In the genomic region with DNA sequence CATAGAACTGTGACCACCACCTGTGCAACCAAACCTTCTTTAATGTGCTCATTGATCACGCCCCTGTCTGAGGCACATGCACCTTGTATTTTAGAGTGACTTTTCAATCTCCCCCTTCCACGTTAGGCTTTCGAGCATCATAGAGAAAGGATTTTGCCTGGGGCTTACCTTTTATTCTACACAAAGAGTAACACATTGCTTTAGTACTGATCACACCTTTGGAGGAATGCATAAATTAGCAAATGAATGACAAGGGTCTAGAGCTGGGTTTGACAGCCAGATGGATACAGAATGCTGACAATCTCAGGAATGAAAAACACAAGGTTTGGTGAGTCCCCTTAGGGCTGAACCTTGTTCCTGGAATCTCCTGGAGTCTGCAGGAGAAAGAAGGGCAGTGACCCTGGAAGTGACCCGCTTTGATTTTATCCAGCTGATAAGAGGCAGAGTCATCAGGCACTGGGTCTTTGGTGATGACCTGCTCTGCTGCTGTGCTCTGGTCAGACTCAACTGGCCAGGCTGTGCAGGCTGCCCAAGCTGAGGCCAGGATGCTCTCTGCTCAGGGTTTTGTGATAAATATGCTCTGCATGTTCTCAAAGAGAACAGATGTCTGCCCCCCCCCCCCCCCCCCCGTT, we compare ENCODE assay signal across 30 mouse cellular contexts. TPM values are rescaled to one million over a fixed set of nuclear protein-coding genes. Genes with fewer than 3 reads are reported as not detected.
A peak's percentile ranks its signal among the peaks of the same experiment; 100 is the strongest.
DNase-seq lines count a peak whose midpoint lies in the region; ATAC-seq and TF ChIP-seq lines count a peak whose summit lies in the region.
"Had no signal": no experiment of that assay in that cellular context is flagged by ENCODE, and none has a peak within 500 bp of the region (broad histone marks: within the 10 kb centered on the region; RNA-seq: fewer than 3 reads in every experiment).

No protein-coding gene starts in this region.

- TF ChIP-seq CTCF in ES-Bruce4 (IDR thresholded peaks at IDR 0.05; ENCODE audit: low read depth, low read length): no peak
- TF ChIP-seq CTCF in brain, embryonic 14.5 days (IDR thresholded peaks at IDR 0.05; ENCODE audit: borderline replicate concordance, extremely low read depth, insufficient read depth, insufficient read length): no peak

- intact Hi-C loops in left cerebral cortex, postnatal 4 days (cut with DNase I): no loop called here

- H3K9ac ChIP-seq in ES-Bruce4 (ENCODE audit: low read depth, poor library complexity, severe bottlenecking): no peak overlapping the region
- H3K9ac ChIP-seq in forebrain, embryonic 12.5 days: no peak overlapping the region
- H3K9ac ChIP-seq: forebrain, embryonic 15.5 days; heart, embryonic 13.5 days; hindbrain, embryonic 14.5 days had no signal

- no peak overlapping the region for H3K4me3 ChIP-seq in ES-Bruce4 (ENCODE audit: low read depth, low read length)
- no peak overlapping the region for H3K4me3 ChIP-seq in forebrain, embryonic 12.5 days (replicated peaks)
- H3K4me3 ChIP-seq: forebrain, embryonic 15.5 days; heart, embryonic 10.5 days; heart, embryonic 13.5 days had no signal

- no peak overlapping the region for H3K4me2 ChIP-seq in forebrain, embryonic 12.5 days
- H3K4me2 ChIP-seq: forebrain, embryonic 15.5 days; heart, embryonic 13.5 days; hindbrain, embryonic 14.5 days had no signal

- no peak for TF ChIP-seq POLR2A in ES-Bruce4 (IDR thresholded peaks at IDR 0.05; ENCODE audit: insufficient read depth, low read length)
- TF ChIP-seq POLR2A in brain, embryonic 14.5 days (IDR thresholded peaks at IDR 0.05; ENCODE audit: borderline replicate concordance, extremely low read depth, insufficient read depth, insufficient read length, poor library complexity, severe bottlenecking): no peak

- DNase-seq in ES-CJ7 (ENCODE audit: low read depth, low spot score) (peak; percentile 73), R1 (ENCODE audit: low read depth, low spot score) (peak; percentile 90)
- peak; percentile 15 for DNase-seq in brain, embryonic 14.5 days (ENCODE audit: low read depth)
- DNase-seq in thymus, postnatal 14 days: no peak
- no peak for DNase-seq in heart, adult 8-10 months (ENCODE audit: low spot score)
- no peak for DNase-seq in left cerebral cortex, postnatal 4 days
- DNase-seq: adrenal gland, adult 8-10 months; adrenal gland, postnatal 25 days; cerebellum, adult 2 months; cerebellum, adult 9-11 months; cerebellum, postnatal 25 days; gastrocnemius, postnatal 25 days; heart, adult 18-20 months; heart, postnatal 14 days; heart, postnatal 4 days; kidney, adult 11 months; kidney, adult 8-10 months had no signal

- H3K9me3 ChIP-seq in ES-Bruce4 (replicated peaks; ENCODE audit: control insufficient read depth, insufficient read depth, low read length, poor library complexity, severe bottlenecking): no peaks in the 10 kb centered on the region
- no peaks in the 10 kb centered on the region for H3K9me3 ChIP-seq in forebrain, embryonic 12.5 days
- H3K9me3 ChIP-seq: forebrain, embryonic 15.5 days; heart, embryonic 10.5 days; heart, embryonic 13.5 days had no signal

- peak; percentile 91 for TF ChIP-seq EP300 in ES-Bruce4 (IDR thresholded peaks at IDR 0.05; ENCODE audit: insufficient read depth, low read depth, low read length)

- no peaks in the 10 kb centered on the region for H3K4me1 ChIP-seq in ES-Bruce4 (ENCODE audit: control insufficient read depth, insufficient read depth, low read length)
- no peaks in the 10 kb centered on the region for H3K4me1 ChIP-seq in forebrain, embryonic 12.5 days

- WGBS in forebrain, embryonic 12.5 days: 63% methylated on average over 5 of the region's 5 CpGs

- H3K27ac ChIP-seq in ES-Bruce4 (ENCODE audit: insufficient read depth, low read length): peak overlapping the region; percentile 92
- H3K27ac ChIP-seq in forebrain, embryonic 12.5 days: no peak overlapping the region
- H3K27ac ChIP-seq: forebrain, embryonic 15.5 days; heart, embryonic 10.5 days; heart, embryonic 13.5 days; hindbrain, embryonic 14.5 days; hindbrain, postnatal 0 days had no signal

- no peak for ATAC-seq in forebrain, embryonic 12.5 days (ENCODE audit: low FRiP score)
- ATAC-seq: activated CD4-positive, CD25-positive, alpha-beta regulatory T cell, adult 4 months; CD4-positive, CD25-positive, alpha-beta regulatory T cell, adult 4 months; forebrain, embryonic 15.5 days; hindbrain, postnatal 0 days; inflammation-experienced regulatory T-cells, adult 6 months had no signal

- H3K27me3 ChIP-seq in ES-Bruce4 (ENCODE audit: control insufficient read depth, insufficient read depth, low read length, poor library complexity, severe bottlenecking): no peaks in the 10 kb centered on the region
- H3K27me3 ChIP-seq in forebrain, embryonic 12.5 days: no peaks in the 10 kb centered on the region
- H3K27me3 ChIP-seq: forebrain, embryonic 15.5 days; heart, embryonic 13.5 days had no signal

- no peaks in the 10 kb centered on the region for H3K36me3 ChIP-seq in ES-Bruce4 (ENCODE audit: control insufficient read depth, insufficient read depth, low read length, poor library complexity, severe bottlenecking)
- H3K36me3 ChIP-seq in forebrain, embryonic 12.5 days (replicated peaks): no peaks in the 10 kb centered on the region
- H3K36me3 ChIP-seq: forebrain, embryonic 15.5 days; heart, embryonic 10.5 days; heart, embryonic 13.5 days had no signal

RNA-seq across cellular contexts. Expression of a gene that starts 4.7 kb away (rescaled TPM):
- polyA plus RNA-seq in ES-Bruce4 (2011; ENCODE audit: insufficient read depth, insufficient read length, low read depth, missing spikeins): 4.0 and 5.0 TPM in 2 replicates
- 21.8 and 31.3 TPM in 2 replicates for polyA plus RNA-seq in brain, embryonic 14.5 days (2012; rRNA removed)
- under 1 TPM in 3 of 4 experiments, not detected in 1; 0.19 to 0.28 (median 0.20) TPM for total RNA-seq in heart, adult 8-10 months (2022)
- polyA plus RNA-seq in forebrain, embryonic 12.5 days (2016; fragmentation: Nextera tagmentation; extraction: Ambion mirVana): 12.1 and 14.2 TPM in 2 replicates
- total RNA-seq in left cerebral cortex, postnatal 4 days (2021): 10 to 100 TPM; 69.8 to 71.2 TPM
- total RNA-seq: common myeloid progenitor, adult 5-6 weeks; gastrocnemius, postnatal 25 days; heart, adult 18-20 months; MEL had no signal
- polyA plus RNA-seq: activated CD4-positive, CD25-positive, alpha-beta regulatory T cell, adult 4 months; C2C12; CD4-positive, CD25-positive, alpha-beta regulatory T cell, adult 4 months; inflammation-experienced regulatory T-cells, adult 6 months had no signal

Comparison
In these comparisons a context has a peak if more than half of its experiments do, and no peak if none do; other contexts are left out.
1. DNase-seq: peak in ES-CJ7 (single experiment), R1 (single experiment) and brain, embryonic 14.5 days (single experiment); none in thymus, postnatal 14 days (single experiment), heart, adult 8-10 months (single experiment) and left cerebral cortex, postnatal 4 days (single experiment).